Mouse (Mus musculus): Measurements from ENCODE around the gene Bicc1.

Gene Bicc1

DNA sequence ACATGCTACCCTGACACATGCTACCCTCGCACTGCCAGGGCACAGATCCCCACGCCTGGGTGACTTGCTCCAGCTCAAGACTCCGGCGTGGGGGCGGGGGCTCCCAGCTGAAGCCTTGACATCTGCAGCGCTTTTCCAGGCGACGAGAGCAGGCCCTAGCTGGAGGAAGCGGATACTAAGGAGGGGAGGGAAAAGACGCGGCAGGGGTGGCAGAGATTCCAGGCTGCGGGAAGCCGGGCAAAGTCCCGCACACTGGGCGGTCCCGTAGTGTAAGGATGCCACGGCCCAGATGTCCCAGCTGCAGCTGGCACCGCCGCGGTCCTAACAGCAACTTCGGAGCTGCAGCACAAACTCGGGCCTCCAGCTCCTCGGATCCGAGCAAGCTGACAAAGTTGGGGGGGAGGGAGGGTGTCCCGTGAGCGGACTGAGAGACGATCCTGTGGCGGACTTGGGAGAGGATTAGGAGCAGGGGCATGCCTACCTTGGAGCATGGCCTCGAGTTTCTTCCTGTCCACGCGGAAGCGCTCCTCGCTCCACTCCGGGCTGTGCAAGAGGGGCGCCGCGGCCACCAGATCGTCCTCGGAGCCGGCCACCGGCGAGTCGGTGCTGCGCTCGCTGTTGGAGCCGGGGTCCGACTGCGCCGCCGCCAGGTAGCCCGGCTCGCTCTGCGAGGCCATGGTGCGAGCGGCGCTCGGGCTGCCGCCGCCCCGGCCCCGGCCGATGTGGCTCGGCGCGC lies 392 bp downstream of the Bicc1 start:
- DNase-seq (ENCODE audit: low spot score), result peak; percentile 73

DNA sequence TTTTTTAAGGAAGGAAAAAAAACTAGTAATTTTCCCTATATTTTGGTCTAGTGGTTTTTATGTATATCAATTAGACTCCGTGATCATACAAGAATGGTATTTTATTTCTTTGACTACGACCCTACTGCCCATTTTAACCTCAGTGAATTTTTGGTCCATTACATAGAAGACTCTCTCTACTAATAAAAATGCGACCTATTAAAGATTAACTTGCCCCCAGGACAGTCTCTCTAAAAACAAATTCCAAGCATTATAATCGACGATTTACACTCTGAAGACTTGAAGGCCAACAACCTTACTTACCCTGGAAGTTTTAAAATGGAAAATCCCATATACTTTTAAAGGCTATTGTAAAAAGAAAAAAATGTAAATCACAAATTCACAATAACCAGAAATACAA lies 2.9 kb downstream of the Bicc1 start:
- DNase-seq (ENCODE audit: low spot score), result no peak

DNA sequence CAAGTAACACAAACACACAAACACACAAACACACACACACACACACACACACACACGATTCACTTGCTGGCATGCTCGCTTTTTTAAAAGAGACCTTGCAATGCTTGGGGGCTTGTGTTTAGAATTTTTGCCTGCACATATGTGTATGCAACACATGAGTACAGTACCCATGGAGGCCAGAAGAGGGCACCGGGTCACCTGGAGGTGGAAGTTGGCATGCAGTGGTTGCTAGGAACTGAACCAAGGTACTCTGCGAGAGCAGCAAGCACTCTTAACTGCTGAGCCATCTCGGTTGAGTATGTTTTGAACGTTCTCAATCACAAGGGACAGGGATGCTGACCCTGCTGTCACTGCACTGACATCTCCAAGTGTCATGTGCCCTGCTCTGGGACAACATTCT lies 5.9 kb downstream of the Bicc1 start:
- DNase-seq (ENCODE audit: low spot score), result no peak

DNA sequence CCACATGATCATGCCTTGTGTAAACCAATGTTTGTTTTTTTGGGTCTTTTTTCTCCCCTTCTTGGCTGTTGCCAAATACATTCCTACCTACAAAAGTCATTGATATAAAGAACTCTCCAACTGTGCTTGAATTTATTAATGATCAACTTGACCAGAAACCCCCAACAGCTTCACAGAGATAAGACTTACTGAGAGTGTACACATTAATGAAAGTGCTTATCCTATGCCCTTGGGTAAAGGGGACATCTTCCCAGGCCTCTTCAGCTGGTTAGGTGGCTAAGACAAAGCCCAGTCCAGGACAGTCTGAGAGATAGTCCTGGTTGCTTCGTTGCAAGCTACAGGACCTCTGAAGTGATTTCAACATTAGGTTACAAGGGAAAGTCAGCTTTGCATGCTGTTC lies 6.4 kb downstream of the Bicc1 start:
- DNase-seq (ENCODE audit: low spot score), result peak; percentile 62

DNA sequence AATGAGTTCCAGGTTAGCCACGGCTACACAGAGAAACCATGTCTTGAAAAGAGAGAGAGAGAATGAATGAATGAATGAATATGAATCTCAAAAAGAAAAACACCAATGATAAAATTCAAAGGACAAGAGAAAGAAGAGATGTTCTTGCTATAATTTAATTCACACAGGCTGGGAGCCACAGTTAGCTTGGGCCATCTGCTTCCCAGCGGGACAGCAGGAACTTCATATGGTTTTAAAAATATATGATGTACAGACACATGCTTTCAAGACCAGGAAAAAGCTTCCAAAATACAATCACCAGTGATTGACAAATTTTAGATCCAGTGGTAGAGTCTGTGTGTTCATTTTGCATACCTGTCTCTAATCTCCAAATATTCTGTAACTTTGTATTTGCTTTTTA lies 9.0 kb downstream of the Bicc1 start:
- DNase-seq (ENCODE audit: low spot score), result no peak

DNA sequence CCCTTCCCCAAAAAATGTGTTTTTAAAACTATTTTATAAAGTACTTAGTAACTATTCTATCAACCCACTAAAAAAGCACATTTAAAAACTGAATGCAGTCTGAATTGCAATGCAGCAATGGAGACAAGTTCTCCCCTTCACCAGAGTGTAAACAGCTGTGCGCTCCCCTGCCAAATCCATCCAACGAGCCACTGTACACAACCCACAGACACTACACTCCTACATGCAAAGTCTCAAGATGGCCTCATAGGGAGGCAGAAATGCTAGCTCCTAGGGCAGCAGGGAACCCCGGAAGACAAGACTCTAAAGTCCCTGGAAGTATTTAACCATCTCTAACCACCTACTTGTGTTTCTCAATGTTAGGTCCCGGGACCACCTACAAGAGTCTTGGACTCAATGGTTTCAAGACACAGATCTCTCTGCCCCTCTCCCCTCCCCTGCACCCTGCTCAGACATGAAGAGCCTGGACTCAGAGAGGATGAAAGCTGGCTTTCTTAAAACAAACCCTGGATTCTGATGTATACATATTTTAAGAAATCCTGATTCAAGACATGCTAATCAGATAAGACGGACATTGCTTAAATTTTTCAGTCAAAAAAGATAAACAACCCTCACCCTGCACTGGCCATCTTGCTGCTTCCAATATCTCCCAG lies 10.4 kb downstream of the Bicc1 start:
- DNase-seq (ENCODE audit: low spot score), result peak; percentile 33

DNA sequence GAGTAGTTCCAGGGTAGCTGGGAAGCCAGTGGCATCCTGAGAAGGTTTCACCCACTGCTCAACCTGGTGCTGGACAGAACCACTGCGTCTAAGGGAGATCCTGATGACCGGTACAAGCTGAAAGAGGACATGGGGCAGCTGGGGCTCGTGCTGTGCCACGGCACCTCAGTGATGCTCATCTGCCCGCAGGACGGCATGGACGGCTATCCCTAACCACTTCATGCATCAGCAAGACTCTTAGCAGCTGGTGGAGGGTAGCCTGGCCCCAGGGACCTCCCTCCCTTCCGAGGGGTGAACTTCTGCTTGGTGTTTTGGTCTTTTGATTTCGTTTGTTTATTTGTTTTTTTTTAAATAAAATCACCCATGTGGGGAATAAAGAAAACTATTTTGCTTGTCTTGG lies 11.3 kb downstream of the Bicc1 start:
- no peak for DNase-seq (ENCODE audit: low spot score)

DNA sequence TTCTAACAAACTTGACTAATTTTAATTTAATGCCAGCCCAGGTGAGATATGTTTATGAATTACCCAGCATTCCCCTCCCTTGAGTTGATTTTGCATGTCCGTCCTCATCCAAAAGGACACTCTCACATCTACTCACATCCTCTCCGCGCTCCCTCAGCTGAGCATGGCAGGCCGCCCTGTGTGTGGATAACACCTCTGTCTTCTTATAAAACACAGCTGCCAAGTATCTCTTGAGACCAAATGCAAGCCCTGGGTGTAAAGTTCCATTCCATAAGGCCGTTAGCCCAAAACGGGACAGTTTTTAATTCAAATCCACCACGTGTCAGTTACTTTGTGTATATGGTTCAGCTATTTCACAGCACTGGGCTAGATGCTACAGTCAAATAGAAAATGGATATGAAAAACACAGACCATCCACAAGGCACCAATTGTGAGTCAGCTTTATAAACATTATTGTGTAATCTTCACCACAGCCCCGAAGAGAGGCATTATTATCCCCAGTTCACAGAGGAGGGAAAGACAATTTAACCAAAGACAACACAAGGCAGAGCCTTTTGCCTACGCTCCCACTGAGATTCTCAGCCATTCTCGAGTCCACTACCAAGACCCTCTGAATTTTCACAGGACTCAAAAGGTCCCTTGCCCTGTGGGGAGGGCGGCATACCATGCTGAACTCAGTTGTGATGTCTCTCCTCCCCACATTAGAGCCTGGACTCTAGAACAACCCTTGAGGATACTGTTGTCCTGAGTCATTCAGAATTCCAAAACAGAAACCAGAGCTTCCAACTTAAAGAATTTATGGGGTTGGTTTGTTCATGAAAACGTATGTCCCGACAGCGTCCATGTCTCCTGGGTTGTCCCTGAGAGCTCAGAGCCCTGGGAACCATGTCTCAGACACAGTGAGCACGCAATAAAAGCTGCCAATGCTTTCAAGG lies 12.6 kb downstream of the Bicc1 start:
- no peak for DNase-seq (ENCODE audit: low spot score)

DNA sequence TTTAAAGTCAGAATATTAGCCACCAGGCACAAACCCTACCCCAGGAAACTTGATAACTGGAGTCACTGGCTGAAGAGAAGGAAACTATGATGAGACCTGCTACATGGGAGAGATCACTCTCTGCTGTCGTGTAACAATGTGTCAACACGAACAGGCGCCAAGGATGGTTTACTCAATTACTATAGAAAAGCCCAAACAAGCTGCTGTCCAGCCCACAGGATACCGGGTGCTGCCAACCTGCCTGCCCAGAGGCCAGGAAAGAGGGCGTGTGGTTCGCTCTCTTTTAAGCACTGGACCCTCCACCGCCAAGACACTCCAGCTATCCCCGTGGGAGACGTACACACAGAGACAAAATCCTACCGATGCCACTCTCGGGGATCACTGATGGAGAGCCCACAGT lies 13.7 kb downstream of the Bicc1 start:
- DNase-seq (ENCODE audit: low spot score), result no peak

DNA sequence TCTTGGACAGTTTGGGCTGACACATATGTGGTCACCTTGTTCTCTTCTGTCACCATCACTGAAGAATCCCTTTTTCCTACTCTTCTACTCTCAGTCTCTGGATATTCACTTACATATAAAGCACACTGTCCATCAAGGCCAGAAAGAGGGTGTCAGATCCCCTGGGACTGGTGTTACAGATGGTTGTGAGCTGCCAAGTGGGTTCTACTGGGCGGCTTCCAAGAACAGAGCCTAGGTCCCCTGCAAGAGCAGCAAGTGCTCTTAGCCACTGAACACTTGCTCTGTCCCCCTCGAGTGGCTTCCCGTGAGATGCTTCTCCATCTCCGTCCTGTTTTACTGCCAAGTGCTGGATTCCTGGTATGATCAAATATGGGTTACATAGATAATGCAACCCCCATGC lies 15.3 kb downstream of the Bicc1 start:
- no peak for DNase-seq (ENCODE audit: low spot score)

DNA sequence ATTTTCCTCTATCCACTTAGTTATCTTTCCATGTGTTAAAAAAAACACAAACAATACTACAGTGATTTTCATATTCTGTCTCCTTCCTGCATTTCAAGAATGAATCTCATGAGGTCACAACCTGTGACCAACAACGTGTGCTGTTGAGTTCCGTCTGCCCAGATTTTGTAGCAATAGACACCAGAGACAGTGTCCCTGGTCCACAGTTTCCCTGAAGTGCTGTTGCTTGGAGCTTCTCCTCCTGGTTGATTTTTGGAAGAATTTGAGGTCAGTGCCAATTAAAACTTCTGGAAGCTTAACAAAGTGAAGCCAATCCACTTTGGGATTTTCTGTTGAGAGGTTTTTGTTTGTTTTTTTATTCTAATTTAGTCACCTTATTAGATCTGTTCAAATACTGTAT lies 16.9 kb downstream of the Bicc1 start:
- no peak for DNase-seq (ENCODE audit: low spot score)

DNA sequence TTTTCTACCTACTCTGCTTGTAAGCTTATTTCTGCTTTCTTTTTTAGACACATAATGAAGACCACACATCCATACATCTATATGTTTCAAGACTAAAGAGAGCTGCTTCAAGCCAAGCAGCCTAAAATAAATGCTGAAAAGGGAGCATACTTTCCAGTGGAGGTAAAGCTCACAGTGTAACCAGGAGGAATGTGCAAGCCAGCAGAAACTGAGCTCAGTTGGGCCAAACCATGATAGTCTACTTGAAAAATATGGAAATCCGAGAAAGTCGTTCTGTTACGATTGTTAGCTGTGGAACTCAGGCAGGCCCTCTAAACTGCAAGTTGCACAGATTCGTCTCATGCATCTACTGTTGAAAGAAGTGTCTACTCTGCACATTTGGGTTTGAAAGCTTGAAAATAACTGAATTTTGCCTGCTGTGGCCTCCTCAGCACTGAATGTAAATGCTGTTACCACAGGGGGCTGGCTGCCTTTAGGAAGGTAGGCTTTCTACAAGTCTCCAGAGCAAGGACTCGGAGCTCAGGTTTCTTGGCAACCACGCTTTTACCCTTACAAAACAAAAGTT lies 19.1 kb downstream of the Bicc1 start:
- DNase-seq (ENCODE audit: low spot score), result no peak

DNA sequence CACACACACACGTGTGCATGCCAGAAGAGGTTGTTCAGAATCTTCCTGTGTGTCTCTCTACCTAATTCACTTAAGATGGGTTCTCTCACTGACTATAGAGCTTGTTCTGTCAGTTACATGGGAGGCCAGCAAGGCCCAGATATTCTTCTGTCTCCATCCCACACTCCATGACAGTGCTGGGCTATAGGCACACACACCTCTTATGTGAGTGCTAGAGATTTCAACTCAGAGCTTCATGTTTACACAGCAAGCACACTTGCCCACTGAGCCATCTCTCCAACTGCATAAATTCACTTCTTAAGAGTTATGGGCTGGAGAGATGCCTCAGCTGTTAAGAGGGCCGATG lies 20.7 kb downstream of the Bicc1 start:
- no peak for DNase-seq (ENCODE audit: low spot score)

DNA sequence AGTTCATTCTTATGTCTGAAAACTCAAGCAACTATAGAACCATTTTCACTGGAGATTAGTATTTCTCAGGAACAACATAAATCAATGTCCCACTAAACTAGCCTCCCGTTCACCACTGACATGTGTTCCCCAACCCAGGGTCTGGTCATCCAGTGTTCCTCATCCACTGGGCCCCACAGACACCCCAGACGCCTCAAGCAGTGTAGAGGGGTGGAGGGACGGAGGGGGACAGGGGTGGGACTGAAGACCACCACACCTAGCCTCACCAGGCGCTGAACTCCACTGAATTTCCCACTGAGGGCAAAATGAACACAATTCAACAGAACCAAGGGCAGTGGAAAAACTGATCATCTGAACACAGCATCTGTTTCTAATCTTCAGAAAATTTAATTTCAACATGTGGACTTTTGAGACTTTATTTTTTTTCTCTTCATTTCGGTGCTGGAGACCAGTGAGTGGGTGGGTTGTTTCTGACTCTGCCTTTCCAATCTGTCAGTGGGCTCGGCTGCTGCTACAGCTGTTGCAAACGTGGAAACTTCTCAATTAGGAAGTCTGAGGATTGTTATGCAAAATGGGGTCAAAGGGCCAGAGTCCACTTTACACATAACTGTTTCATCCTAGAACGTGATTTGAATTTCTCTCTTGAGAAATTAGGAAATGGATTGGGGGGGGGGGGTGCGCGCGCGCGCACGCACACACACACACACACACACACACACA lies 21.2 kb downstream of the Bicc1 start:
- no peak for DNase-seq (ENCODE audit: low spot score)

DNA sequence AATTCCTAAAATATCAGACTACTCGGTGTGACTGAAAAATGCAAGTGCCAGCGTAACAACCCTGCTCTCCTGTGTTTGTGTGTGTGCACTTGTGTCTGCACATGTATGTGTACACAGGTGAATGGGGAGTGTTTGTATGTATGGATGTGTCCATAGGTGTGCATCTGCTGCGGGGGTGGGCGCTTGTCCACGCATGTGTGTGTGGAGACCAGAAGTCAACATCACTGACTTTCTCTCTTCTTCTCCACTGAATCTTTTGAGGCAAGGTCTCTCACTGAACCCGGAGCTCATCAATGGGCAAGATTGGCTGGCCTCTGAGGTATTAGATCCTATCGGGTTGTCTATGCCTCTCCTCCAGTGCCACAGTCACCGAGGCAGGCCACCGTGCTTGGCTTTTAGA lies 21.9 kb downstream of the Bicc1 start:
- no peak for DNase-seq (ENCODE audit: low spot score)

DNA sequence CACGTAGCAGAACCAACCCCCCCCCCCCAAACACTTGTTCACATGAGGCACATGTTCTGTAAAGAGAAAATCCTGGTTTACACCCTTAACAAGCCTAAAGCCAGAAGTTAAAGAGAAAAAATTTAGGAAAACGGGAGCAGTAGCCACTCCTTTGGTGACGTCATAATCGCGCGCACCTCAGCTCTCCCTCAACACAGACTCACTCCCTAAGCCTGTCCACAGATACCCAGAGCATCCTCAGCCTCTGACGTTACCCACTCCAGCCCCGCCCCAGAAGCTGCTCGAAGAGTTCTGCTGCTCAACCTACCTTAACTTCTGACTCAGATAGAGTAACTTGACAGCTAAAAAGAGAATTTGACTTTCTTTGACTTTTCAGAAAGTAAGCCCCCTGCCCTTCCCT lies 28.2 kb downstream of the Bicc1 start:
- DNase-seq (ENCODE audit: low spot score), result no peak

DNA sequence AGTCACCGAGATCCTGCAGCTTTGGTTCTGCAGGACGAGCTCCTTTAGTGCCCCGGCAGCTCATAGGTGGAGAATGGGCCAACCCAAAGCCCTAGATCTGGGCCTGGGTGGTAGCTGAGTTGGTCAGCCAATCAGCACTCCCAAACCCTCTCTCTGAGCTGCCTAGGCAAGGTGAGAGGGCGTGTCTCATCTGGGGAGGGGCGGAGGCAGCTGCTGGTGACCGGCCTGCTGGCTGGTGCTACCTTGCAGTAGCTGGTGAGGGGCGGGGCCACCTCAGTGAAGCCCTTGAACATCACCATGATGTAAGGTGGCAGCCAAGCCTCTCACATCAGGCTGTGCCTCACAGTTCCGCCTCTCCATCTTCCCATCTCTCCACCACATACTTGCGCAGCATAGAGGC lies 29.2 kb downstream of the Bicc1 start:
- DNase-seq (ENCODE audit: low spot score), result no peak

DNA sequence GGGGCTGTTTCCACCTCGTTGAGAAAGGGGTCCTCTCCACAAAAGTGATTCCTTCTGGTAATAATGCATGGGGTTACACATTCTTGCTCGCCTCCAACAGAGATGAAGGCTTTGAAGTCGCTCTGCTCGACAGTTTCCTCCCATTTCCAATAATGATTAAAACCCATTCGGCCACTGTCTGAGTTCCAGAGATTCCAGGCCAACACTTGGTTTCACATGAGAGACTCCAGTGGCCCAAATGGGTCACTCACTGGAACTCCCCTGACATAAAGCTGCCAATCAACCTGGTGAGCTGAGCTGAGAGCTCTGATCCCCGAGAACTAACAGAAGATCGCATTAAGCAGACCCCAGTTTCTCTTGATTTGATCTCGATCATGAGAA lies 31.6 kb downstream of the Bicc1 start:
- DNase-seq (ENCODE audit: low spot score), result no peak

DNA sequence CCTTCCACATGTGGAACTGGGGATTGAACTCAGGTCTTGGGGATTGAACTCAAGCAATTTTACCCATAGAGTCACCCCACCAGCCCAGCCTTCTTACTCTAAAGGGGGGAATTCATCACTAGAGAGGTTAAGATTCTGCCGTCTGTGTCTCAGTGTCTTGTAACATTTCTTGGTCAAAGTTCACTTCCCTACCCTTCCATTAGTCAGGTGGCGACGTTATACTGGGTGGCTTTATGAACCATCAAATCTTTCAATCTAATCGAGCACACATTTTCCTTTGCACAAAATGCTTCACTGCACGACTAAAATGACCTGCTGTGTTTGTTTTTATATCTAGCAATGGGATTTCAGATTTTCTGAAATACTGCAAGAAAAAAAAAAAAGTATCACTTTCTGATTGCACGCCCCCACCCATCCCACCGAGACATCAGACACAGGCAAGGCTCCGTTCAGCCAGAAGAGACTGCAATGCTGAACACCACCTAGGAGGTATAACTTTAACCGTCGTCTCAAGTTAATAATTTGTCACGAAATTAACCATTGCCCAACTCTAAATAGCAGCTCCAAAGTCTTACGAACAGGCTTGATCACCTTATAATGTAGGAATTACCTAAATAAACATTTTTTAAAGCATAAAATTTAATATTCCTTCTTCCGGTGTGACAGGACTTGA lies 32.1 kb downstream of the Bicc1 start:
- peak; percentile 80 for DNase-seq (ENCODE audit: low spot score)

DNA sequence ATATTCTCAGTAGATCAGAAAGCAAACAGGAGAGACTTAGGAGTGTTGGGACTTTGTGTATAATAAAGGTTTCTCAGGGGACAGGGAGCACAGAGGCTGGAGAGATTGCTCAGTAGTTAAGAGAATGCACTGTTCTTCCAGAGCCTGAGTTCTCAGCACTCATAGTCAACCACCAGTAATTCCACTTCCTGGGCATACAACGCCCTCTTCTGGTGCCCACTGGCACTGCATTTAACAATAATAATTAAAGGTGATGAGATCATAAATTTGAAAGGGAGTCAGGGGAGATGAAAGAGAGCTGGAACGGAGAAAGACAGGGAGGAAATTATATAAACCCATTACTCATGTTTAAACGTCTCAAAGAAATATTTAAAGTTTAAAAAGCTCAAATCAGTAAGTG lies 35.5 kb downstream of the Bicc1 start:
- DNase-seq (ENCODE audit: low spot score), result no peak

DNA sequence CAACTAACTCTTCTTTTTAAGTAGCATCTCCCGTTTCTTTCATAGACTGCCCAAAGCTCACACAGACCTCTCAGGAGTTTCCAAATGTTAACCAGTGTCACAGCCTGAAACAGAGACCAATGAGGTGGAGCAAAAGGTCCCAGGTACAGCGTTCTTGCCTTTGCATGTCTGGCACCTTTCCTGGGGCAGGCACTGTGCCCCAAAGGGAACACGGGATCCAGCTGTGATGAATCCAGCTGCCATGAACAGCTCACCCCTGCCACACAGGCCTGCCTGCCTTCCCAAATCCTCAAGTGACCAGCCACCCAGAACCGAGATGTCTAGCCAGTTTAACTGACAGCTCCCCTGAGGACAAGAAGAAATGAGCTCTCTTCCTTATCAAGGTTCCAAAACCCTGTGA lies 36.1 kb downstream of the Bicc1 start:
- no peak for DNase-seq (ENCODE audit: low spot score)

DNA sequence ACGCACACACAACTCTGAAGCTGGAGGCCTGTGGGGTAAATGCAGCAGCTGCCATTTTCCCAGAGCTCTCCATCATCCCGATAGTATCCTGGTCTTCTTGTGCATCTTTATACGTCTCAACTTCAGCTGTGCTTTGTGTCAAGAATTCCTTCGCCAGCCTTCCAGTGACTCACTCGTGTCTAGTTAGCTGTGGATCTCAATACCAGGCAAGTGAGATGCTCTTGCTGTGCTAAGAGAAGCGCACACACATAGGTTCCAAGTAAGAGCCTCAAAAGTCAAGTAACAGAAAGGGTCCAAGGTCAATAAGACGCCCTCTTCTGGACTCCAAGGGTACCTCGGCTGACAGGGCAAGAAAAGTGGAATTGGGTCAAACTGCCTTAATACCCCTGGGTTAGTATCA lies 37.0 kb downstream of the Bicc1 start:
- DNase-seq (ENCODE audit: low spot score), result no peak

All from yolk sac, embryonic 10.5 days (tissue).